Mouse (Mus musculus): ENCODE measurements around the gene Nae1. TPM values are rescaled to one million over a fixed set of nuclear protein-coding genes. Genes with fewer than 3 reads are reported as not detected.
A peak's percentile ranks its signal among the peaks of the same experiment; 100 is the strongest.
"Not testable (repeated sequence)": the region's sequence is repeated elsewhere in the genome, so short reads cannot be mapped to it uniquely, and the experiment has no call there.

The Nae1 gene
- total RNA-seq (2021), result 30.2 and 31.1 TPM in 2 replicates
- long read RNA-seq, experiment 1, transcript Nae1-201 (20 exons, 1,808 nt), result major isoform, 54 of 79 reads
- long read RNA-seq, experiment 1, partial matches to known transcripts, result 7 of 79 reads
- long read RNA-seq, experiment 1, other reads (novel, unspliced or antisense), result 16 of 79 reads
- long read RNA-seq, experiment 2, transcript Nae1-201 (20 exons, 1,808 nt), result major isoform, 34 of 45 reads
- long read RNA-seq, experiment 2, partial matches to known transcripts, result 3 of 45 reads
- long read RNA-seq, experiment 2, other reads (novel, unspliced or antisense), result 8 of 45 reads

DNA sequence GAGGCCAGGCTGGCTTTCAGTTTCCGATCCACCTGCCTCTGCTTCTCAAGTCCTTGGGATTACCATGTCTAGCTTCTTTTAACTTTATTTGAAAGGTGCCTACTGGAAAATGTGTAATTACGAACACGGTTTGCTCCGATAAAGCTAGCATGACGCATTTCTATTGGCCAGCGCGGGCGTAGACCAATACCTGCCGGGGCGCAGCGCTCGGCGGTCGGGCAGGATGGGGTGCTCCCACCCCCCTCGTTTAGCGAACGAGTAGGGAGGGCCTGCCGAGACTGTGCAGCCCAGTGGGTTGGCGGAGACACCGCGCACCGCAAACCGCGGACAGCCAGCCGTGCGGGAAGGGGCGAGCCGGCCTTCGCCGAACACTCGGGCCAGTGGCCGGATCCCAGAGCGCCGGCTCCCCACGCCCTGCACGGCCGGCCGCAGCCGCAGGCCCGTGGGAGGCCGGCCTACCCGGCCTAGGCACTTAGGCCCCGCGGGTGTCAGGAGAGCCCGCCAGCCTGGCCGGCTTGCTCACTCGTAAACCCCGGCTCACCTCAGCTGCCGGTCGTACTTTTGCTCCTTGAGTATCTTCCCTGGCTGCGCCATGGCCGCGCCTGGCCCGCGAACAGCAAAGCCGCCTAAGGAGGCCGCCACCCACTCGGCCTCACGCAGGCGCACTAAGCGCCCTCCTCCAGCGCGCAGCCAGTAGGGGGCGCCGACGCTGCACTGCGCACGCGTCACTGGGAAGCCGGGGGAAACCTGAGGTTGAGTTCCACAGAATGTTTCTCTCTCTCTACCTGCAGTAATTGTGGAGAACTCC lies at the start of gene Nae1, which contains the start of gene Car7:
Gene Nae1 (minus strand): TSS at position 667 of the 808 bp plus-strand sequence.
Gene Car7 (plus strand): TSS at position 719 of the 808 bp plus-strand sequence.
- DNase-seq, result peak; percentile 96

- DNase-seq, result not testable (repeated sequence)
These were observed 43.2 kb upstream of the Nae1 start for GRCm38 (mm10) chr8:104577606-104578005.

GRCm38 (mm10) chr8:104576820-104577219 lies 42.4 kb upstream of the Nae1 start:
- no peak for DNase-seq

GRCm38 (mm10) chr8:104570436-104571343 lies 36.3 kb upstream of the Nae1 start:
- DNase-seq, result peak; percentile 88

DNA sequence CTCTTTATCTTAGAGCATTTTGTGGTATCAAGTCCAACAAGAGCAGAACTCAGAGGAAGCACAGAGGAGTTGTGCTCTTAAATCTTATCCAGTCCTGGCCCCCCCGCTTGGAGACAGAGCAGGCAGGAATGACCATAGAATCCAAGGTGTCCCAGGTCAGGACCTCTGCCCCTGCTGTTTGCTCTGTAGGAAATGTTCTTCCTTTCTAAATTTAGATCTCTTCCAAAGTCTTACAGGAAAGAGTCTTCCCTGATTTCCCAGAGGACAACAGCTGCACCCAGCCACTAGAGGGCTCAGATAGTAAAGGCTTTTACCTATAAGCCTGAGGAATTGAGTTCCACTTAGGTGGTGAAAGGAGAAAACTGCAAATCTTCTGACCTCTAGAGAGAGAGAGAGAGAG lies 35.1 kb upstream of the Nae1 start:
- peak; percentile 51 for DNase-seq

GRCm38 (mm10) chr8:104565457-104565798 lies 31.0 kb upstream of the Nae1 start:
- no peak for DNase-seq

- DNase-seq, result peak; percentile 91
These were observed 30.4 kb upstream of the Nae1 start for GRCm38 (mm10) chr8:104564633-104565456.

DNA sequence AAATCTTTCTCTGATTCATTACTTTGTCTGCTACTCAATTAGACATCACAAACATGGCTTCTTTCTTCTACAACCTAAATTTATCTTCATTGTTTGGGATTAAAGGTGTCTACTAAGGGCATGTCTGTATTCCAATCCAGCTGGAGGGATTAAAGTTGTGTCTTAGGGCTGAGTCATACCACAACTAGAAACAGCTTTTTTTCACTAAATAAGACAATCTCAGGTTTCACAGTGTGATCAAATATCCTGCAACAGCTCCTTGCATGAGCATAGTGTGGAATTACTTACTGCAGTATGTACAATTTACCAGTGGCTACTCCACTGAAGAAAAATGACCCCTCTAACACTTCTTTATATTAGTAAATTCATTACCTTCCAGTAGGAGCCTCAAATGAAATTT lies 26.3 kb upstream of the Nae1 start:
- DNase-seq, result no peak

DNA sequence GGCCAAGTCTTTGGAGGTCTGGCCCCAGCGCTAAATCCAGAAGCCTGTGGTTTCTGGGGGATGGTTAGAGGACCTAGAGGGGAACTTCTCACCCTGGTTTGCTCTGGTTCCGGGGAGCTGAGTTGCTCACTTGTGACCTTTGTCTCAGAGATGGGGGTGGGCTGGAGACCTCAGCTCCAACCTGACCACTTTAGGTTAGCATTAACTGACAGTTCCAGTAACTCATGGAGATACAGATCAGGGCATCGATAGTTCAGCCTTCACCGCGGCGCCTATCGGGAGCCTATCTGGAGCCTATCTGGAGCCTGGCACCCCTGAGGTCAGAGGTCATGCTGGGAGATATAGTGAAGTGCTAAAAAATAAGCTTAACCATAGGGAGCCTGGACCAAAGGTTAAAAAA lies 22.8 kb upstream of the Nae1 start:
- DNase-seq, result no peak

DNA sequence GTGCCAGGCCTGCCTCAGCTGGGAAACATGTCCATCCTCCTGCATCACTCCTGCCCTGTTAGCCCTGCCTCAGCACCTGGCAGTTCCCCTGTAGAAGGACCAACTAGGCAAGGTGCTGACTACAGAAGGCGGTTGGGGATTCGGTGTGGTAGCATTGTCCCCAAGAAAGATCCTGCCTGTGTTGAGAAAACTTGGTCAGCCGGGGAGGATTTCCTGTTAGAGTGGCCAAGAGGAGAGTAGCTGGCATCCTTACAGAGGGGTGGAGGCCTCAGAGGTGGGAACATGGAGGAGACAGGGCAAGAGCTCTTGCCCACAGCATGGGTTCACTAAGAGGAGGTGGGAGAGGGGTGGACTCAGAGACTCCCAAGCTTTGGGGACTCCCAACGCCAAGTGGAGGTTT lies 20.8 kb upstream of the Nae1 start:
- DNase-seq, result no peak

GRCm38 (mm10) chr8:104543440-104544045 lies 9.1 kb upstream of the Nae1 start:
- DNase-seq, result no peak

DNA sequence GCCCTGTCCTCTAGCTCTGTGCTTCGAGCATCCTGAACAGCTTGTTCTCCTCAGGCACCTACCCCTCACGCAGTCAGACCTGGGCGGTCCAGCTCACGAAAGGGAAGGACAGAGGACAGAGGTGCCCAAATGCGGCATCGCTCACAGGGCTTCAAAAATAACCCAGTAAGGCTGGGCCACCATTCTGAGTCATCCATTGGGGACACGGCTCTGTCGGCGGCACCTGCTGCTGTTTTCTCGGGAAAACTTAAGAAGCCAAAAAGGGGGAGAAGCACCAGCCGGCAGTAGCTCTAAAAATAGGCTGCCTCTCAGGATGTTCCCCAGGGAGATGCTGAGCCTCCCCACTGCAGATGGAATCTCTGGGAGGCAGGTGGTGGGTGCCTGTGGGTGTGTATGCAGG lies 7.7 kb upstream of the Nae1 start:
- no peak for DNase-seq

- DNase-seq, result no peak
These were observed 7.1 kb upstream of the Nae1 start for GRCm38 (mm10) chr8:104541515-104541880.

GRCm38 (mm10) chr8:104540710-104541514 lies 6.5 kb upstream of the Nae1 start:
- peak; percentile 34 for DNase-seq

DNA sequence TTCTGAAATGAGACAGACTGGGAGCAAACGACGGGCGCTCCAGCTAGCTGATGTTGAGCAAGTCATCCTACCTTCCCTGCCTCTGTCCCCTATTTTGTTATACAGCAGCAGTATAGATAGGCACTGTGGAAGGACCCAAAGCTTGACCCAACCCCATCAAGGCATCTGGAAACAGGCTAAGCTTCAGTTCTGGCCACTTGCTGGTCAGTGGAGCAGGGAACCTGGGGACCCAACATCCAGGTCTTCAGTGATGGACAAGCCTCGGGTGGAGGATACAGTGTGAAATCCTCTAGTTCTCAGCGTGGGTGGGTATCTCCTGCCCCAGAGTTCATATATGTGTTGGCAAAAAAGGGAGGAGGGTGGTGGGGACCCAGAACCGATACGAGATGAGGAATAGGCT lies 5.8 kb upstream of the Nae1 start:
- no peak for DNase-seq

GRCm38 (mm10) chr8:104539566-104539965 lies 5.1 kb upstream of the Nae1 start:
- DNase-seq, result peak; percentile 59

GRCm38 (mm10) chr8:104538896-104539295 lies 4.5 kb upstream of the Nae1 start:
- DNase-seq, result no peak

DNA sequence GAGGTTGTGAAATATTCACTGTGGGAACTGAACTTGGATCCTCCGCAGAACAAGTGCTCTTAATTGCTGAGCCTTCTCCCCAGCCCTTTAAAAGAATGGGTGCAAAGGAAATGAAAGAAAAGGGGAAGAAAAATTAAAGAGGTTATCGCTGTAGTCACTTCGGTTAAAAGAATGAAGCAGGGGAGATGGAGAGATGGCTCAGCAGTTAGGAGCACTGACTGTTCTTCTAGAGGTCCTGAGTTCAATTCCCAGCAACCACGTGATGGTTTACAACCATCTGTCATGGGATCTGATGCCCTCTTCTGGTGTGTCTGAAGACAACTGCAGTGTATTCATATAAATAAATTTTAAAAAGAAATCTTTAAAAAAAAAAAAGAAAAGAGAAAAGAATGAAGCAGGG lies 1.6 kb upstream of the Nae1 start:
- no peak for DNase-seq

- no peak for DNase-seq
These were observed 941 bp upstream of the Nae1 start for GRCm38 (mm10) chr8:104535378-104535777.

DNA sequence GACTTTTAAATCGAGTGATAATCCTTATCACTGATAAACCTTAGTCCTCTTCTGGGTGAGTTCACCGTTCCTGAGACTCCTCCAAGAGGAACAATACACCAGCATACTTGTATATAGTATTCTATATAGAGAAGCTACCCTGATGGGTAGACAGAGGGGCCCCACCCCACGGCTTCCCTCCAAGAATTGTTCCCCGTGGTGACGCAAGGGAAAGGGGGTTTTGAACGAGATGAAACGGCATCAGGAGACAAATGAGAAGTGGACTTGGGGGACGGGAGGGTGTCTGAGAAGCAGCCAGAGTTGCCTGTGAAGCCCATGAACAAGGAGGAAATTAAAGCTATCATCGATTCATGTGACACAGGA lies 323 bp upstream of the Nae1 start:
- DNase-seq, result peak; percentile 26

DNA sequence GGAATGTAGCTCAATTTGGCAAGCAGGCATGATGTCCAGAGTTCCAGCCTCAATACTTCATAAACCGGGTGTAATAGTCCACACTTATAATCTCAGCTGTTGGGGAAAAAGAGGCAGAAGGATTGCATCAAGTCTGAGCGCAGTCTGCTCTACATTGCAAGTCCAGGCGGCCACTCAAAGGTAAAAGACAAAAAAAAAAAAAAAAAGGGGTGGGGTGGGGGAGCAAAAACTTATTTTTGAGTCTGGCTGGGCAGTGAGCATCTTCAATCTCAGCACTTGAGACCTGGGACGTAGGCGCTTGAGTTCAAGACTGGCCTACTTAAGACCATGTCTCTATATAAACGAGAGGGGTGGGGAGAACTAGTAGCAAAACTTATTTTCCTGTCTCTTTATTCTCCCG lies 886 bp downstream of the Nae1 start:
- DNase-seq, result no peak
